Mouse (Mus musculus) olfactory bulb, adult 2 months (tissue): ENCODE data around the gene Pld3. TPM values are rescaled to one million over a fixed set of nuclear protein-coding genes. Genes with fewer than 3 reads are reported as not detected.

ENCODE experiments used
- H3K27ac ChIP-seq: fragments of 200-500 bp; 2 replicates; pipeline ENCODE4 v1.5.1; 2012; ENCODE audit warnings: low read depth, low read length; ENCODE audit not compliant: insufficient read depth
- H3K4me1 ChIP-seq: fragments of 200-500 bp; 2 replicates; pipeline ENCODE4 v1.6.1; 2012; ENCODE audit warnings: low read length; ENCODE audit not compliant: control insufficient read depth, insufficient read depth
- H3K4me3 ChIP-seq: fragments of 200-500 bp; 2 replicates; pipeline ENCODE4 v1.5.1; 2012; ENCODE audit warnings: mild to moderate bottlenecking, low read depth, low read length, moderate library complexity; ENCODE audit not compliant: insufficient read depth
- CTCF ChIP-seq: fragments of 200-500 bp; IDR thresholded peaks from 2 replicates; pipeline ENCODE4 v1.5.1; 2012; ENCODE audit warnings: low read depth, mild to moderate bottlenecking, low read length, moderate library complexity; ENCODE audit not compliant: insufficient read depth
- POLR2A ChIP-seq: fragments of 200-500 bp; IDR thresholded peaks from 2 replicates; pipeline ENCODE4 v1.6.1; 2012; ENCODE audit warnings: mild to moderate bottlenecking, low read depth, low read length, moderate library complexity; ENCODE audit not compliant: insufficient read depth
- WGBS: fragments of 180-500 bp; shearing (Covaris S2); methylation state at CpG from one replicate; pipeline ENCODE4 v1.1.7; 2018; 5-methylcytosine and 5-hydroxymethylcytosine counted together
- polyA plus RNA-seq: library from polyadenylated mRNA; stranded (reverse); fragments of >200 nt; gene quantifications from 2 replicates; pipeline ENCODE4 v1.2.4, GENCODE M21; 2012; ENCODE audit warnings: low replicate concordance; ENCODE audit not compliant: missing spikeins, insufficient read depth, insufficient read length

Pld3 gene
- polyA plus RNA-seq, 1 experiment = not detected

- TF ChIP-seq POLR2A (no peak), CTCF (0 out of 2 replicates have a peak, but pooled peaks have one; percentile 17)
- no peaks in the 10 kb centered on the region for H3K4me1 ChIP-seq
- H3K4me3 ChIP-seq = no peak overlapping the region
- H3K27ac ChIP-seq = no peak overlapping the region
- 67% methylated on average over 6 of the region's 6 CpGs for WGBS
Measured at GRCm38 (mm10) chr7:27576914-27577313, 23.9 kb upstream of the Pld3 start.

GRCm38 (mm10) chr7:27574124-27574880 is 21.3 kb upstream of the Pld3 start:
- Histone ChIP-seq H3K4me3 (no peak overlapping the region), H3K27ac (no peak overlapping the region), H3K4me1 (no peaks in the 10 kb centered on the region)
- WGBS = 87% methylated on average over 14 of the region's 14 CpGs
- no peak for TF ChIP-seq CTCF
- no peak for TF ChIP-seq POLR2A

- 98% methylated on average over 4 of the region's 4 CpGs for WGBS
- Histone ChIP-seq H3K27ac (no peak overlapping the region), H3K4me3 (no peak overlapping the region), H3K4me1 (no peaks in the 10 kb centered on the region)
- no peak for TF ChIP-seq CTCF
- no peak for TF ChIP-seq POLR2A
Measured at GRCm38 (mm10) chr7:27572133-27572532, 19.1 kb upstream of the Pld3 start.

- WGBS = 88% methylated on average over 5 of the region's 5 CpGs
- H3K4me3 ChIP-seq = no peak overlapping the region
- no peak overlapping the region for H3K27ac ChIP-seq
Measured at GRCm38 (mm10) chr7:27569580-27570224, 16.7 kb upstream of the Pld3 start.

GRCm38 (mm10) chr7:27560978-27561377 is 8.0 kb upstream of the Pld3 start:
- Histone ChIP-seq H3K4me1 (peaks cover 4% of the 10 kb centered on the region), H3K4me3 (no peak overlapping the region), H3K27ac (no peak overlapping the region)
- WGBS = 96% methylated on average over 1 of the region's 1 CpGs
- no peak for TF ChIP-seq POLR2A
- TF ChIP-seq CTCF = no peak

More at GRCm38 (mm10) chr7:27569580-27570224, 16.7 kb upstream of the Pld3 start:
- no peaks in the 10 kb centered on the region for H3K4me1 ChIP-seq
- TF ChIP-seq POLR2A (no peak), CTCF (no peak)

- WGBS = 74% methylated on average over 8 of the region's 8 CpGs
- H3K4me3 ChIP-seq = no peak overlapping the region
- H3K27ac ChIP-seq = no peak overlapping the region
- peaks cover 4% of the 10 kb centered on the region for H3K4me1 ChIP-seq
- TF ChIP-seq POLR2A (no peak), CTCF (no peak)
Measured at GRCm38 (mm10) chr7:27560291-27560887, 7.4 kb upstream of the Pld3 start.

GRCm38 (mm10) chr7:27552070-27552469 is 948 bp downstream of the Pld3 start:
- WGBS = 43% methylated on average over 5 of the region's 5 CpGs
- Histone ChIP-seq H3K27ac (no peak overlapping the region), H3K4me1 (peaks cover 6% of the 10 kb centered on the region; the same call in 1 of the 2 replicates), H3K4me3 (no peak overlapping the region)
- TF ChIP-seq POLR2A = no peak
- TF ChIP-seq CTCF = no peak

- TF ChIP-seq POLR2A (no peak), CTCF (no peak)
- WGBS = 81% methylated on average over 6 of the region's 6 CpGs
Measured at GRCm38 (mm10) chr7:27549597-27549996, 3.4 kb downstream of the Pld3 start.

GRCm38 (mm10) chr7:27544675-27545370 is 8.2 kb downstream of the Pld3 start:
- WGBS = 88% methylated on average over 12 of the region's 12 CpGs
- no peak overlapping the region for H3K27ac ChIP-seq
- no peak overlapping the region for H3K4me3 ChIP-seq
- H3K4me1 ChIP-seq = peaks cover 18% of the 10 kb centered on the region
- TF ChIP-seq CTCF (no peak), POLR2A (no peak)

More at GRCm38 (mm10) chr7:27549597-27549996, 3.4 kb downstream of the Pld3 start:
- Histone ChIP-seq H3K27ac (no peak overlapping the region), H3K4me3 (no peak overlapping the region), H3K4me1 (peaks cover 3% of the 10 kb centered on the region; the same call in 1 of the 2 replicates)
